Mouse (Mus musculus) gonadal fat pad, adult 2 months (tissue): ENCODE measurements around the gene Bicdl1. TPM values are rescaled to one million over a fixed set of nuclear protein-coding genes. Genes with fewer than 3 reads are reported as not detected.
"Not testable (repeated sequence)": the region's sequence is repeated elsewhere in the genome, so short reads cannot be mapped to it uniquely, and the experiment has no call there.

Experiments
- DNase-seq: peaks from one replicate; pipeline ENCODE4 v3.0.0-alpha.2; 2012; ENCODE audit warnings: low read depth
- polyA plus RNA-seq: library from polyadenylated mRNA; depleted of rRNA; stranded (reverse); fragments of >200 nt; gene quantifications from 2 replicates; pipeline ENCODE4 v1.2.3, GENCODE M21; 2012; rRNA removed

Bicdl1 gene
- polyA plus RNA-seq = 51.5 and 56.8 TPM in 2 replicates

- no peak for DNase-seq
Observed at GRCm38 (mm10) chr5:115731001-115731731, at the start of gene Bicdl1. TSS of gene Bicdl1 (minus strand) at chr5:115731621.

- DNase-seq = no peak
Observed at GRCm38 (mm10) chr5:115776911-115777310, 45.5 kb upstream of the Bicdl1 start.

- DNase-seq = no peak
Observed at GRCm38 (mm10) chr5:115775350-115775749, 43.9 kb upstream of the Bicdl1 start.

GRCm38 (mm10) chr5:115770048-115770447 lies 38.6 kb upstream of the Bicdl1 start:
- no peak for DNase-seq

- DNase-seq = no peak
Observed at GRCm38 (mm10) chr5:115769116-115769515, 37.7 kb upstream of the Bicdl1 start.

GRCm38 (mm10) chr5:115766821-115767220 lies 35.4 kb upstream of the Bicdl1 start:
- DNase-seq = no peak

GRCm38 (mm10) chr5:115763981-115764380 lies 32.6 kb upstream of the Bicdl1 start:
- DNase-seq = no peak

- no peak for DNase-seq
Observed at GRCm38 (mm10) chr5:115760903-115761302, 29.5 kb upstream of the Bicdl1 start.

- DNase-seq = no peak
Observed at GRCm38 (mm10) chr5:115758431-115759180, 27.2 kb upstream of the Bicdl1 start.

- no peak for DNase-seq
Observed at GRCm38 (mm10) chr5:115757516-115757915, 26.1 kb upstream of the Bicdl1 start.

- DNase-seq = no peak
Observed at GRCm38 (mm10) chr5:115755501-115755900, 24.1 kb upstream of the Bicdl1 start.

- no peak for DNase-seq
Observed at GRCm38 (mm10) chr5:115754831-115755230, 23.4 kb upstream of the Bicdl1 start.

GRCm38 (mm10) chr5:115752883-115753282 lies 21.5 kb upstream of the Bicdl1 start:
- DNase-seq = no peak

- DNase-seq = not testable (repeated sequence)
Observed at GRCm38 (mm10) chr5:115751916-115752315, 20.5 kb upstream of the Bicdl1 start.

- DNase-seq = no peak
Observed at GRCm38 (mm10) chr5:115748316-115748715, 16.9 kb upstream of the Bicdl1 start.

- DNase-seq = no peak
Observed at GRCm38 (mm10) chr5:115745319-115745718, 13.9 kb upstream of the Bicdl1 start.

- DNase-seq = no peak
Observed at GRCm38 (mm10) chr5:115738032-115738431, 6.6 kb upstream of the Bicdl1 start.

- no peak for DNase-seq
Observed at GRCm38 (mm10) chr5:115734570-115734969, 3.1 kb upstream of the Bicdl1 start.

- DNase-seq = peak; percentile 47
Observed at GRCm38 (mm10) chr5:115732849-115733216, 1.4 kb upstream of the Bicdl1 start.

- DNase-seq = peak; percentile 41
Observed at GRCm38 (mm10) chr5:115732176-115732848, 891 bp upstream of the Bicdl1 start.

- no peak for DNase-seq
Observed at GRCm38 (mm10) chr5:115731732-115732175, 333 bp upstream of the Bicdl1 start.

GRCm38 (mm10) chr5:115730314-115730713 lies 1.1 kb downstream of the Bicdl1 start:
- DNase-seq = no peak
